Mouse (Mus musculus) intestine, embryonic 16.5 days (tissue): ENCODE results near the gene Gm49337. TPM values are rescaled to one million over a fixed set of nuclear protein-coding genes. Genes with fewer than 3 reads are reported as not detected.

Experiments
- ATAC-seq: fragments of 200-750 bp; cut with Nextera tagmentation; 2 replicates; pipeline ENCODE4 v1.8.0; 2017; ENCODE audit warnings: moderate TSS enrichment, moderate library complexity
- H3K27ac ChIP-seq: fragments of 300-500 bp; sonication (generic); 2 replicates; pipeline ENCODE4 v1.5.1; 2014; ENCODE audit warnings: mild to moderate bottlenecking, low read length
- H3K27me3 ChIP-seq: fragments of 300-500 bp; sonication (generic); replicated peaks from 2 replicates; pipeline ENCODE4 v1.6.1; 2014; ENCODE audit warnings: low read length, control low read depth, mixed read lengths; ENCODE audit not compliant: control insufficient read depth, insufficient read depth
- H3K36me3 ChIP-seq: fragments of 300-500 bp; sonication (generic); 2 replicates; pipeline ENCODE4 v1.6.1; 2014; ENCODE audit warnings: low read length, control low read depth; ENCODE audit not compliant: control insufficient read depth, insufficient read depth
- H3K4me1 ChIP-seq: fragments of 300-500 bp; sonication (generic); 2 replicates; pipeline ENCODE4 v1.6.1; 2014; ENCODE audit warnings: low read length, control low read depth, mixed read lengths; ENCODE audit not compliant: control insufficient read depth, insufficient read depth
- H3K4me2 ChIP-seq: fragments of 300-500 bp; sonication (generic); 2 replicates; pipeline ENCODE4 v1.6.1; 2014; ENCODE audit warnings: low read depth, low read length, control low read depth
- H3K4me3 ChIP-seq: fragments of 300-500 bp; sonication (generic); 2 replicates; pipeline ENCODE4 v1.5.1; 2014; ENCODE audit warnings: mild to moderate bottlenecking, low read length
- H3K9ac ChIP-seq: fragments of 300-500 bp; sonication (generic); 2 replicates; pipeline ENCODE4 v1.6.1; 2014; ENCODE audit warnings: low read depth, low read length
- H3K9me3 ChIP-seq: fragments of 300-500 bp; sonication (generic); 2 replicates; pipeline ENCODE4 v1.6.1; 2016; ENCODE audit warnings: low read length, control low read depth; ENCODE audit not compliant: control insufficient read depth
- WGBS: fragments of 180-500 bp; shearing (Covaris S2); extraction: QIAGEN DNeasy Blood & Tissue Kit; methylation state at CpG from one replicate; pipeline ENCODE4 v1.1.7; 2014; 5-methylcytosine and 5-hydroxymethylcytosine counted together
- polyA plus RNA-seq: library from polyadenylated mRNA; unstranded; fragments of >200 nt; fragmentation: Nextera tagmentation; extraction: Ambion mirVana; gene quantifications from 2 replicates; pipeline ENCODE4 v1.2.1, GENCODE M21; 2015

Gene Gm49337
- not detected in 2 replicates for polyA plus RNA-seq

- H3K27me3 ChIP-seq, result no peaks in the 10 kb centered on the region
- no peaks in the 10 kb centered on the region for H3K9me3 ChIP-seq
- no peak within 1 kb of the TSS for H3K4me2 ChIP-seq
- H3K27ac ChIP-seq, result no peak within 1 kb of the TSS
- H3K4me1 ChIP-seq, result peaks cover 31% of the 10 kb centered on the region
- no peaks in the 10 kb centered on the region for H3K36me3 ChIP-seq
- WGBS, result 84% methylated on average over 6 of the region's 6 CpGs
- no peak for ATAC-seq
- H3K9ac ChIP-seq, result no peak within 1 kb of the TSS
- H3K4me3 ChIP-seq, result no peak within 1 kb of the TSS
Measured at GRCm38 (mm10) chr4:116173072-116173471, at the start of gene Gm49337, which contains the start of gene 1700042G07Rik. Gene Gm49337 (plus strand): TSS chr4:116173384. Gene 1700042G07Rik (plus strand): TSS chr4:116173372.

DNA sequence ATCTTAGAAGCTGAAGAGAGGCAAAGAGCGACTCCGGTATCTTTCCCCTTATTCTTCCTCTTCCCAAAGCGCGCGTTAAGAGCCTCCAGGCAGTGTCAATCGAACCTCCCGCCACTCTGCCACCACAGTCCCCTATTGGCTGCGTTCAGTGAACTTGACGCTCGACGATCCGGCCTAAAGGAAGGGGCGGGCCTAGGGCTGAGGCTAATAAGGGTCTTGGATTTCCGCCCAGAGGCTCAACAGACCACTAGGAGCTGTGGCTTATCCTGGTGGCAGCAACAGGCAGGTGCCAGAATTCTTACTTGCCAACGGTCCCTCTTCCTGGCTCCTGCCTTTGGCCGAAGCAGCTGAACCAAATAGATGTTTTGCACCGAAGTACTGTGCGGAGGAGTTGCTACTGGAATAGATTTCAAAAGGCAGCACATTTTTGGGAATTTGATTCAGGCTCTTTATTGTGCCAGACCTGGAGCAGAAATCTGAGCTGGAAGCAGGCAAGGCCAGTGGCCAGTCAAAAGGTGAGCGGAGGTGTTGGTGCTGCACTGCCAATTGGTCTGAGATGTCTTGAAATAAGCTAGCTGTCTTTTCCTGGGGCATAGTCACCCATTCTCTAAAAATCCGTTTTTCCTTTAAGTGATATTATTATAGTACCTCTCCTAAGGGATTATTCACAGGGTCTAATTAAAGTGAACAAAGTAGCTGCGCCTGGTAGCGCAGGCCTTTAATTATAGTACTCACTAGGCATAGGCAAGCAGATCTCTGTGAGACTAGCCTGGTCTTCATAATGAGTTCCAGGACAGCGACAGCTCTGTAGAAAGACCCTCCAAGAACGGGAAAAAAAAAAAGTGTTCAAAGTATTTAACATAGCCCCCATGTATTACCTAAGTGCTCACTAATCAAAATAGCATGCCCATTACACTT is 49.3 kb upstream of the Gm49337 start, which contains the start of the genes Rad54l and Pomgnt1:
Gene Rad54l, minus strand, starts transcription at position 89 of the 918 bp plus-strand sequence.
Gene Pomgnt1, plus strand, starts transcription at position 239 of the 918 bp plus-strand sequence.
- H3K9me3 ChIP-seq, result no peaks in the 10 kb centered on the region
- peak within 1 kb of the TSS; percentile 54 for H3K4me3 ChIP-seq
- ATAC-seq, result peak; percentile 96
- H3K4me2 ChIP-seq, result peak within 1 kb of the TSS; percentile 66
- H3K27me3 ChIP-seq, result no peaks in the 10 kb centered on the region
- no peaks in the 10 kb centered on the region for H3K36me3 ChIP-seq
- peak within 1 kb of the TSS; percentile 66 for H3K9ac ChIP-seq
- H3K27ac ChIP-seq, result peak within 1 kb of the TSS; percentile 43
- peaks cover 8% of the 10 kb centered on the region; the same call in 1 of the 2 replicates for H3K4me1 ChIP-seq
- 4% methylated on average over 24 of the region's 24 CpGs for WGBS

DNA sequence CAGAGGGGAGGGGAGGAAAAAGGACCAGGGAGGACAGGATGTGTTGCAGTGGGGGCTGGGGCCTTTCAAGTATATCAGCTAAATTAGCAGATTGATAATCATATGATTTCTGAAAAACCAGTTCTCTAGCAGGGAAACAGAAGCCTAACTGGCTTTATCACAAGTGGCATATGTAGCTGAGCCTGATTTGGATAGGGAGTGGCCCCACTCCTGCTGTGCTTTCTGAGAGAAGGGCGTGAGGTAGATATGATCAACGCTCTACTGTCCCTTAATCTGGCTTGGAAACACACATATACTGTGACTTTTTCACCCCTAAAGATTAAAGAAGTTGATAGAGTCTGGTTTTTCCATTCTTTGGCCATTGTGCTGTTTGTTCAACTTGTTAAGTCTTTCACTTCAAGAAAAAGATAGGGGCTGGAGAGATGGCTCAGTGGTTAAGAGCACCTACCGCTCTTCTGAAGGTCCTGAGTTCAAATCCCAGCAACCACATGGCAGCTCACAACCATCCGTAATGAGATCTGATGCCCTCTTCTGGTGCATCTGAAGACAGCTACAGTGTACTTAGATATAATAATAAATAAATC is 47.3 kb upstream of the Gm49337 start:
- H3K9ac ChIP-seq, result no peak overlapping the region
- no peaks in the 10 kb centered on the region for H3K27me3 ChIP-seq
- no peak for ATAC-seq
- 79% methylated on average over 4 of the region's 4 CpGs for WGBS
- no peaks in the 10 kb centered on the region for H3K9me3 ChIP-seq
- H3K4me2 ChIP-seq, result no peak overlapping the region
- no peak overlapping the region for H3K27ac ChIP-seq
- H3K4me3 ChIP-seq, result no peak overlapping the region
- no peaks in the 10 kb centered on the region for H3K36me3 ChIP-seq
- H3K4me1 ChIP-seq, result peaks cover 8% of the 10 kb centered on the region; the same call in 1 of the 2 replicates

- Histone ChIP-seq H3K4me1 (peaks cover 6% of the 10 kb centered on the region; the same call in 1 of the 2 replicates), H3K36me3 (no peaks in the 10 kb centered on the region), H3K9ac (no peak overlapping the region), H3K9me3 (no peaks in the 10 kb centered on the region), H3K4me3 (no peak overlapping the region), H3K27ac (no peak overlapping the region), H3K27me3 (no peaks in the 10 kb centered on the region), H3K4me2 (no peak overlapping the region)
- 75% methylated on average over 6 of the region's 6 CpGs for WGBS
- ATAC-seq, result no peak
Measured at GRCm38 (mm10) chr4:116127956-116128355, 45.2 kb upstream of the Gm49337 start.

DNA sequence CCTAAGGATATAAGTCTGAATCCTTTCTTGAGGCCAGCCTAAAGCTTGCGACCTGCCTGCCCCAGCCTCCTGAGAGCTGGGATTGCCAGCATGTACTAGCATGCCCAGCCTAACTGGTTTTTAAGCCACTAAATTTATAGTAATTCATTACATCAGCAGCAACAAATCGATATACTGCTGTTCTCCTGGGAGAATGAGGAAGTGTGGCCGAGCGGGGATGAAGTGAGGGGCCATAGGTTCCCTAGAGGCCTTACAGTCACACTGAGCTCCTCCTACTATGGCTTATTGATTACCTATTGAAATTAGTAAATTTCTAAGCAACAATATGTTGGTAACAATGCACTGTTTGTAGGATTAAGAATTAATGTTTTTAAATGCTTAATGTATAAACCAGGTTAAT is 40.1 kb upstream of the Gm49337 start:
- Histone ChIP-seq H3K27ac (no peak overlapping the region), H3K27me3 (no peaks in the 10 kb centered on the region), H3K4me1 (peaks cover 9% of the 10 kb centered on the region; the same call in 1 of the 2 replicates), H3K36me3 (no peaks in the 10 kb centered on the region), H3K4me3 (no peak overlapping the region), H3K9me3 (no peaks in the 10 kb centered on the region), H3K4me2 (no peak overlapping the region), H3K9ac (no peak overlapping the region)
- 74% methylated on average over 4 of the region's 4 CpGs for WGBS
- no peak for ATAC-seq

GRCm38 (mm10) chr4:116134990-116135389 is 38.2 kb upstream of the Gm49337 start:
- peaks cover 9% of the 10 kb centered on the region; the same call in 1 of the 2 replicates for H3K4me1 ChIP-seq
- 38% methylated on average over 2 of the region's 2 CpGs for WGBS
- H3K9me3 ChIP-seq, result no peaks in the 10 kb centered on the region
- no peaks in the 10 kb centered on the region for H3K36me3 ChIP-seq
- no peak overlapping the region for H3K27ac ChIP-seq
- H3K4me3 ChIP-seq, result no peak overlapping the region
- no peaks in the 10 kb centered on the region for H3K27me3 ChIP-seq
- no peak for ATAC-seq
- H3K9ac ChIP-seq, result no peak overlapping the region
- no peak overlapping the region for H3K4me2 ChIP-seq

DNA sequence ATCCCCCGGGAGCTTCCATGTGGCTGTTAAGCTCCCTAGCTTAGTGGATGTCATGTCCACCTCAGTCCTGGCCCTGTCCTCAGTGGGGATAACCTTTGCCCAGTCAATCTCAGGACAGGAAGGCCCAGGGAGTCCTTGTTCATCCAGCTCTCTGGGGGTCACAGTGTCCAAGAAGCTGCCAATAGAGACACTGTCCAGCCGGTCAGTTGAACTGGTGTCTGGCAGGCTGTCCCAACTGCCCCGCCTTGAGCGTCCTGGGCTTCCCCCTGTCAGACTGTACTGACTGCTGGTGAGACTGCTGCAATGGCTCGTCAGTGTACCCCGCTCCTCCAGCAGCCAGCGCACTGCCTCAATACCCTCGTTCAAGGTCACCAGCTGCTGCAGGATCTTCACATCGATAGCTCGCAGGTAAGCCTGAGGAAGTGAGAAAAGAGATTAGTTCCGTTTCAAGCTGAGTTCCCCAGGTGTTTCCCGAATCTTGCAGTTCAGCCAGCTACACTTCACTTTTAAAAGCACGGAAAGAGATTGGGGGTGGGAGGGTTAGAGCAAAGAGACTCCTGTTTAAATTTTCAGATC is 35.7 kb upstream of the Gm49337 start:
- WGBS, result 44% methylated on average over 13 of the region's 13 CpGs
- ATAC-seq, result peak; percentile 34; the same call in 1 of the 2 replicates

GRCm38 (mm10) chr4:116140801-116141574 is 32.2 kb upstream of the Gm49337 start:
- Histone ChIP-seq H3K27ac (no peak overlapping the region), H3K9ac (no peak overlapping the region), H3K4me1 (peaks cover 19% of the 10 kb centered on the region), H3K27me3 (no peaks in the 10 kb centered on the region), H3K4me3 (no peak overlapping the region), H3K36me3 (no peaks in the 10 kb centered on the region), H3K4me2 (no peak overlapping the region), H3K9me3 (no peaks in the 10 kb centered on the region)
- WGBS, result 77% methylated on average over 7 of the region's 7 CpGs
- ATAC-seq, result no peak

More for the DNA sequence above, 35.7 kb upstream of the Gm49337 start:
- no peak overlapping the region for H3K4me3 ChIP-seq
- no peak overlapping the region for H3K9ac ChIP-seq
- no peak overlapping the region for H3K27ac ChIP-seq
- no peaks in the 10 kb centered on the region for H3K27me3 ChIP-seq
- peaks cover 9% of the 10 kb centered on the region; the same call in 1 of the 2 replicates for H3K4me1 ChIP-seq
- no peaks in the 10 kb centered on the region for H3K36me3 ChIP-seq
- no peaks in the 10 kb centered on the region for H3K9me3 ChIP-seq
- H3K4me2 ChIP-seq, result no peak overlapping the region
